Mouse (Mus musculus): ENCODE data around the gene Ccnq. TPM values are rescaled to one million over a fixed set of nuclear protein-coding genes. Genes with fewer than 3 reads are reported as not detected.

Ccnq gene
- total and polyA plus RNA-seq, 3 experiments = 47.7 to 63.5 (median 55.5) TPM

DNA sequence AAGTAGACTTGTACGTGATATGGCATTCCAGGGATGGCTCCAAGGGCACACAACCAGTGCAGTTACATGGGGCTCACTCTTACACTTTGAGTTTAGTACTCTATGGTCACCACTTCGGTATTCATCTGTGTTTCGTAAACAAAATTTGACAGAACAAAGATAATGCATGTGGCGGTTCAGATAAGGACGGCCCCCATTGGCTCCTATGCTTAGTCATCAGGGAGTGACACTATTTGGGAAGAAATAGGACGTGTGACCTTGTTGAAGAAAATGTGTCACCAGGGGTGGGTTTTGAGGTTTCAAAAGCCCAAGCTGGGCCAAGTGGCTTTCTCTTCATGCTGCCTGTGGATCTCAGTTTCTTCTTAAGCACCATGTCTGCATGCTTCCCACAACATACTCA is 18.9 kb downstream of the Ccnq start:
- Histone ChIP-seq H3K9ac (ENCODE audit: insufficient read depth, low read depth) (no peak overlapping the region), H3K27ac (ENCODE audit: insufficient read depth, low read depth) (no peak overlapping the region), H3K4me1 (ENCODE audit: control insufficient read depth in 1 of 2, insufficient read depth in 2 of 2) (no peaks in the 10 kb centered on the region), H3K79me2 (replicated peaks; ENCODE audit: control insufficient read depth, extremely low read depth, insufficient read depth, poor library complexity, severe bottlenecking) (no peaks in the 10 kb centered on the region), H3K9me3 (replicated peaks; ENCODE audit: low read length) (no peaks in the 10 kb centered on the region), H3K36me3 (replicated peaks in 1 of 2; ENCODE audit: control insufficient read depth in 1 of 2, insufficient read depth in 1 of 2, low read length in 1 of 2) (no peaks in the 10 kb centered on the region), H3K27me3 (replicated peaks) (peaks cover 10% of the 10 kb centered on the region), H3K4me3 (replicated peaks in 1 of 3; ENCODE audit: low read depth in 2 of 3, low read length in 2 of 3, poor library complexity in 1 of 3) (no peak overlapping the region), H3K4me2 (ENCODE audit: insufficient read depth, low read depth, poor library complexity, severe bottlenecking) (no peak overlapping the region)
- dilution Hi-C loops (cut with MboI; ENCODE audit: extremely low pct_ligation_motif_present, extremely low pct_unique_long_range_greater_than_20kb, low sequenced_read_pairs) = no loop called here
- in situ Hi-C loops (cut with MboI; ENCODE audit: low pct_ligation_motif_present, low pct_unique_long_range_greater_than_20kb, low sequenced_read_pairs) = no loop called here
- TF ChIP-seq HCFC1 (IDR thresholded peaks at IDR 0.05; ENCODE audit: low read depth, low read length) = no peak
- TF ChIP-seq SIN3A (IDR thresholded peaks at IDR 0.05; ENCODE audit: low read length) = no peak
- no peak for TF ChIP-seq USF2 (conservative IDR thresholded peaks at IDR 0.05; ENCODE audit: low read depth, low read length)
- TF ChIP-seq JUN (IDR thresholded peaks at IDR 0.05; ENCODE audit: insufficient read depth, low read depth, low read length) = no peak
- no peak for TF ChIP-seq TCF12 (IDR thresholded peaks at IDR 0.05; ENCODE audit: low read depth, low read length)
- no peak for TF ChIP-seq CTCF (conservative IDR thresholded peaks at IDR 0.05 in 1 of 2, IDR thresholded peaks at IDR 0.05 in 1 of 2; ENCODE audit: low read depth in 2 of 2, low read length in 2 of 2)
- no peak for TF ChIP-seq ETS1 (conservative IDR thresholded peaks at IDR 0.05; ENCODE audit: low read depth, low read length)
- TF ChIP-seq BHLHE40 (IDR thresholded peaks at IDR 0.05; ENCODE audit: low read depth, low read length) = no peak
- TF ChIP-seq CHD1 (IDR thresholded peaks at IDR 0.05; ENCODE audit: low read depth, low read length) = no peak
- no peak for TF ChIP-seq ZMIZ1 (IDR thresholded peaks at IDR 0.05; ENCODE audit: low read depth, low read length)
- no peak for TF ChIP-seq UBTF (IDR thresholded peaks at IDR 0.05; ENCODE audit: low read depth, low read length)
- no peak for TF ChIP-seq ZKSCAN1 (IDR thresholded peaks at IDR 0.05; ENCODE audit: borderline replicate concordance, low read depth, low read length)
- no peak for TF ChIP-seq USF1 (IDR thresholded peaks at IDR 0.05; ENCODE audit: low read depth, low read length)
- no peak for TF ChIP-seq CHD2 (IDR thresholded peaks at IDR 0.05; ENCODE audit: low read length)
- TF ChIP-seq MAZ (IDR thresholded peaks at IDR 0.05; ENCODE audit: low read depth, low read length) = no peak
- no peak for DNase-seq (ENCODE audit: extremely low read depth)

DNA sequence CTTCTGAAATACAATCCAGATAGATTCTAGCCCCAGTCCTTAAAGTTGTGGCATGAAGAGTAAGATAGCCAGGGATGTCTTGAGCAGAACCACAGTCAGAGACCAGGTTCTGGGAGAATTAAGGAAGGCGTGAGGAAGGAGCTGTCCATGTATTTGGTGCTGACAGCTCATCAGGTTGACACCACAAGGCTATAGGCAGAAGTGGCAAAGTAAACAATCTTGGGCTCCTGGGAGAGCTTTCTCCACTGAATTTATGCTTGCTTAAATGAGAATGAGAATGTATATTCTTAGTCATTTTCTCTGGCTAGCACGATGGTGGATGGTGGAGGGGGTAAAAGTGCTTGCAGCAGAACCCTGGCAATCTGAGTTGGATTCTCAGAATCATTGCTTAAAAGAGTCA is 20.6 kb downstream of the Ccnq start:
- no peak overlapping the region for H3K4me3 ChIP-seq (replicated peaks in 1 of 3; ENCODE audit: low read depth in 2 of 3, low read length in 2 of 3, poor library complexity in 1 of 3)
- TF ChIP-seq NELFE (IDR thresholded peaks at IDR 0.05; ENCODE audit: low read depth, low read length) = no peak
- TF ChIP-seq BHLHE40 (IDR thresholded peaks at IDR 0.05; ENCODE audit: low read depth, low read length) = no peak
- TF ChIP-seq RCOR1 (conservative IDR thresholded peaks at IDR 0.05; ENCODE audit: low read depth, low read length) = no peak
- TF ChIP-seq MYC (IDR thresholded peaks at IDR 0.05; ENCODE audit: low read depth, low read length) = no peak
- TF ChIP-seq SIN3A (IDR thresholded peaks at IDR 0.05; ENCODE audit: low read length) = no peak
- no peak for TF ChIP-seq HCFC1 (IDR thresholded peaks at IDR 0.05; ENCODE audit: low read depth, low read length)
- H3K79me2 ChIP-seq (replicated peaks; ENCODE audit: control insufficient read depth, extremely low read depth, insufficient read depth, poor library complexity, severe bottlenecking) = no peaks in the 10 kb centered on the region
- no peaks in the 10 kb centered on the region for H3K9me3 ChIP-seq (replicated peaks; ENCODE audit: low read length)
- peaks cover 17% of the 10 kb centered on the region for H3K27me3 ChIP-seq (replicated peaks)
- dilution Hi-C loops (cut with MboI; ENCODE audit: extremely low pct_ligation_motif_present, extremely low pct_unique_long_range_greater_than_20kb, low sequenced_read_pairs) (no loop called here), in situ Hi-C loops (cut with MboI; ENCODE audit: low pct_ligation_motif_present, low pct_unique_long_range_greater_than_20kb, low sequenced_read_pairs) (no loop called here)
- H3K27ac ChIP-seq (ENCODE audit: insufficient read depth, low read depth) = no peak overlapping the region
- H3K4me1 ChIP-seq (ENCODE audit: control insufficient read depth in 1 of 2, insufficient read depth in 2 of 2) = no peaks in the 10 kb centered on the region
- no peak overlapping the region for H3K4me2 ChIP-seq (ENCODE audit: insufficient read depth, low read depth, poor library complexity, severe bottlenecking)
- DNase-seq (ENCODE audit: extremely low read depth) = no peak
- no peak overlapping the region for H3K9ac ChIP-seq (ENCODE audit: insufficient read depth, low read depth)
- no peaks in the 10 kb centered on the region for H3K36me3 ChIP-seq (replicated peaks in 1 of 2; ENCODE audit: control insufficient read depth in 1 of 2, insufficient read depth in 1 of 2, low read length in 1 of 2)

Measured in CH12.LX (cell line).